Mouse (Mus musculus): Measurements from ENCODE around the gene Gh. TPM values are rescaled to one million over a fixed set of nuclear protein-coding genes. Genes with fewer than 3 reads are reported as not detected.
"Not testable (repeated sequence)": the region's sequence is repeated elsewhere in the genome, so short reads cannot be mapped to it uniquely, and the experiment has no call there.

Gh gene
- not detected in 2 replicates for polyA plus RNA-seq (2012)

DNA sequence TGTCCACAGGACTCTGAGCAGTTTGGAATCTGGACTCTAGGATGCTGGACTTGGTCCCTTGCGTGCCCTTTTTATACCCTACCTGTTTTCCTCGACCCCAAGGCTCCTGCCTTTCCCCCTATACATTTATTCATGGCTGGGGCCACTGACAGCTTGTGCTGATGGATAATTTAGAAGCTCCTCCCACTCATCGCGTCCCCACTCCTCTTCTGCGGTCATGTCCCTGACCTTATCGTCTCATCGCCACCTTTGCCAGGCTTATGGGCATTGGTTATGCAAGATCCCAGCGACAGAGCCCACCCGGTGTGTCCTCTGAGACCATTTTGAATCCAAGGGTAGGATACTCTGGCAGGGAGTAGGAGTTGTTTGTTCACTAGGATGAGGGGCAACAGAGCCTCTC, at the start of gene Gh:
Gene Gh, minus strand, starts transcription at position 101 of the 400 bp plus-strand sequence.
- Histone ChIP-seq H3K9me3 (ENCODE audit: control insufficient read depth, low read length) (peaks cover 4% of the 10 kb centered on the region), H3K4me1 (ENCODE audit: control insufficient read depth) (no peaks in the 10 kb centered on the region), H3K27me3 (ENCODE audit: control insufficient read depth) (no peaks in the 10 kb centered on the region), H3K36me3 (ENCODE audit: control insufficient read depth) (no peaks in the 10 kb centered on the region), H3K4me3 (replicated peaks) (no peak within 1 kb of the TSS)
- TF ChIP-seq GATA1 (IDR thresholded peaks at IDR 0.05; ENCODE audit: low read length) (no peak), TAL1 (IDR thresholded peaks at IDR 0.05; ENCODE audit: low read length) (no peak)

DNA sequence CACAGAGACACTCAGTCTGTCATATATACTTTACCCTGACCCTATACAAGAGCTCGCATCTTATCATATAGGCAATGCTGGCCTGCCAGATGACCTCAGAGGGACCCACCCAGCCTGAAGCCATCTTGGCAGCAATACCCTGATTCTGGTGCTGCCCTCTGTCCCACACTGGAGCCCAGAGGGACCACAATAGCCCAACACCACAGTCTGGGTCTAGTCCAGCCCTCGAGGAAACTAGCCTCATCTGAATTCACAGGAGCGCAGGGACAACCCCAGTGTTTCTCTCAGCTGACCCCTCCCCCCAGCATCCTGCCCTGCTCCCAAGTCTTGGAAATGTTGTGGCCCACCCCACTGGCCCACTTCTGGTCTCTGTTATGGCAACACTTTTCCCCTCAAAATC, 49.6 kb upstream of the Gh start:
- no peaks in the 10 kb centered on the region for H3K9me3 ChIP-seq (ENCODE audit: control insufficient read depth, low read length)
- H3K4me1 ChIP-seq (ENCODE audit: control insufficient read depth) = no peaks in the 10 kb centered on the region
- peaks cover 7% of the 10 kb centered on the region; the same call in 1 of the 2 replicates for H3K27me3 ChIP-seq (ENCODE audit: control insufficient read depth)
- TF ChIP-seq GATA1 (IDR thresholded peaks at IDR 0.05; ENCODE audit: low read length) = no peak
- H3K36me3 ChIP-seq (ENCODE audit: control insufficient read depth) = no peaks in the 10 kb centered on the region
- H3K4me3 ChIP-seq (replicated peaks) = no peak overlapping the region

DNA sequence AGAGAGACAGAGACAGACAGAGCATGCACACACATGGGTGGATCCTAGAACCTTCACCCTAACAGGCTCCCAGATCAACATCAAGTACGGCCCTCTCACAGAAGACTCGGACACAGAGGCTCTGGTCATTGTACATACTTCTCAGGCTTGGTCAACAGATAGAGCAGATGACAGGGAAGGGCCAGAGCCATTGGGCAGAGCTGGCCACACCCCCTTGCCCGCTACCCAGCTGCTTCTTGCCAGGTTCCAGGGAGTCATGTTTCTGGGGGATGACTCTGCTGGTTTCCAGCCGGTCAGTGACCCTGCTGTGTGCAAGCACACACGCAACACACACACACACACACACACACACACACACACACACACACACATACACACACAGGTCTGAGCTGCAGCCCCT, 49.2 kb upstream of the Gh start:
- Histone ChIP-seq H3K27me3 (ENCODE audit: control insufficient read depth) (peaks cover 6% of the 10 kb centered on the region; the same call in 1 of the 2 replicates), H3K4me3 (replicated peaks) (no peak overlapping the region)

DNA sequence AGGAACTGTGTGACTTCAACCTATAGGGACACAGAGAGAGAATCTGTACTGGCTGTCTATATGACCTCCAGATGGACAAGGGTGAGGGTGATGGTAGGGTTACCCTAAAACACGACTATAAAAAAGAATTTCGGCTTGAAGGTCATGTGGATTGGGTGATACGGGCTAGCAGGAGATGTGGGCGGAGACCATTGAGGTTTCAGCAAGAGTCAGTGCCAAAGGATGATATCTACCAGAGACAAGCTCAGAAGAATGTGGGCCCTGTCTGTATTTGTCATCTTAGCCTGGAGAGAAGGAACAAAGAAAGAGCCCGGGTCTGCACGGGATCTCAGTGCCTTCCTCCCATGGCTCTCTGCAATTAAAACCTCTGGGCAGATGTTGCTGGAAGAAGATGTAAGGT, 48.1 kb upstream of the Gh start:
- H3K4me1 ChIP-seq (ENCODE audit: control insufficient read depth) = no peaks in the 10 kb centered on the region
- H3K27me3 ChIP-seq (ENCODE audit: control insufficient read depth) = no peaks in the 10 kb centered on the region; the same call in 1 of the 2 replicates
- H3K9me3 ChIP-seq (ENCODE audit: control insufficient read depth, low read length) = no peaks in the 10 kb centered on the region
- TF ChIP-seq GATA1 (IDR thresholded peaks at IDR 0.05; ENCODE audit: low read length) (no peak), TAL1 (IDR thresholded peaks at IDR 0.05; ENCODE audit: low read length) (no peak)
- no peaks in the 10 kb centered on the region for H3K36me3 ChIP-seq (ENCODE audit: control insufficient read depth)
- no peak overlapping the region for H3K4me3 ChIP-seq (replicated peaks)

More for the DNA sequence above, 49.2 kb upstream of the Gh start:
- TF ChIP-seq GATA1 (IDR thresholded peaks at IDR 0.05; ENCODE audit: low read length) (no peak), TAL1 (IDR thresholded peaks at IDR 0.05; ENCODE audit: low read length) (no peak)
- Histone ChIP-seq H3K9me3 (ENCODE audit: control insufficient read depth, low read length) (no peaks in the 10 kb centered on the region), H3K36me3 (ENCODE audit: control insufficient read depth) (no peaks in the 10 kb centered on the region), H3K4me1 (ENCODE audit: control insufficient read depth) (no peaks in the 10 kb centered on the region)

DNA sequence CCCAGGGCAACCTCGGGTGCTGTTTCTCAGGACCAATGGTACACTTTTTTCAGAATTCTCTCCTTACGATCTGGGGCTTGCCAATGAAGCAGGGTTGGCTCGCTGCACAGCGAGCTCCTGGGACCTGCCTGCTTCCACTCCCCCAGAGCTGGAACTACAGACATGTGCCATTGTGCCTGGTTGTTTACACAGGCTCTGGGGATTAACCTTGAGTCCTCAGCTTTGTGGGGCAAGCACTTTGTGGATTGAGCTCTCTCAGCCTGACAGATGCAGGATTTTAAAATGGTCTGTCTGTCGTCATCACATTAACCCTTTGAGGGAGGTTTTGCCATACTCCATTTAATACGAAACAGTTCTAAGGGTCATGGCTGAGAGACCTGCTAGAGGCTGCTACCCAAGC, 43.2 kb upstream of the Gh start:
- TF ChIP-seq TAL1 (IDR thresholded peaks at IDR 0.05; ENCODE audit: low read length) (no peak), GATA1 (IDR thresholded peaks at IDR 0.05; ENCODE audit: low read length) (no peak)
- H3K27me3 ChIP-seq (ENCODE audit: control insufficient read depth) = no peaks in the 10 kb centered on the region

DNA sequence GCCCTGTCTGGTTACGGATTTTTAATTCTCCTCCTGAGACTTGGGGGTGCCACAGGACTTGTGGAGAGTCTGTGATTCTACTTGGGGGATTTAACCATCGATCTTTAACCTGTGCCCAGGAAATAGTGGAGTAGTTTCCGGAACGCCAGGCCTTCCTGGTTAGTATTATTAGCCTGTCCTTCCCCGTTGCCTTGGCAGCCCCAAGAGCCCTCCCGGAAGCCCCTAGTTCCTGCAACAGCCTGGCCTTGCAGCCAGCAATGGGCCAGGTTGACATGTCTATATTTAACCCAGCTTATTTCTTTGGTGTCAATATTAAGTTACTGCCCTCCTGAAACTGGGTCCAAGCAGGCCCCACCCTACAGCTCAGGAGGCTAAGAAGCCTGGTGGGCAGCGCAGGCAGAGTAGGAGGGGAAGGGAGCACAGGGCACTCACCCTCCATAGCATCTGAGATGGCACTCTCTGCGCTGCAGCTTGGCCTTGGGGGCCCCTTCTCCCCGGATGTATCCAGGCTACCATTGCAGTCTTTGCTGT, 39.4 kb upstream of the Gh start:
- Histone ChIP-seq H3K4me1 (ENCODE audit: control insufficient read depth) (no peaks in the 10 kb centered on the region), H3K27me3 (ENCODE audit: control insufficient read depth) (no peaks in the 10 kb centered on the region), H3K4me3 (replicated peaks) (no peak overlapping the region), H3K36me3 (ENCODE audit: control insufficient read depth) (no peaks in the 10 kb centered on the region), H3K9me3 (ENCODE audit: control insufficient read depth, low read length) (no peaks in the 10 kb centered on the region)
- no peak for TF ChIP-seq GATA1 (IDR thresholded peaks at IDR 0.05; ENCODE audit: low read length)
- no peak for TF ChIP-seq TAL1 (IDR thresholded peaks at IDR 0.05; ENCODE audit: low read length)

More for the DNA sequence above, 43.2 kb upstream of the Gh start:
- no peaks in the 10 kb centered on the region for H3K36me3 ChIP-seq (ENCODE audit: control insufficient read depth)
- H3K4me3 ChIP-seq (replicated peaks) = no peak overlapping the region
- no peaks in the 10 kb centered on the region for H3K4me1 ChIP-seq (ENCODE audit: control insufficient read depth)
- no peaks in the 10 kb centered on the region for H3K9me3 ChIP-seq (ENCODE audit: control insufficient read depth, low read length)

DNA sequence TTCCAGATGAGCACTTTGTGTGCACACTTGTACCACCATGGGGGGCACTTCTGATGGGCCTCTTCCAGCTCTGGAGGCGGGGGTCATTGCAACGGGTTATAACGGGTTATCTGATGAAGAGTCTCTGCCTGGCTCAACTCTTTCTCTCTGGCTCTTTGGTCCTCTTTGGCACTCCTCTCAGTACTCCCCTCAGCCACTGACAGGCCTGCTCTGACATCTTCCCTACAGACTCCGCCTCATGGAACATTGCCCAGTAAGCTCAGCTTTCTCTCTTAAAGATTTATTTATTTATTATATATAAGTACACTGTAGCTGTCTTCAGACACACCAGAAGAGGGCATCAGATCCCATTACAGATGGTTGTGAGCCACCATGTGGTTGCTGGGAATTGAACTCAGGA, 37.7 kb upstream of the Gh start:
- H3K4me1 ChIP-seq (ENCODE audit: control insufficient read depth); H3K9me3 ChIP-seq (ENCODE audit: control insufficient read depth, low read length); H3K4me3 ChIP-seq (replicated peaks); H3K36me3 ChIP-seq (ENCODE audit: control insufficient read depth); H3K27me3 ChIP-seq (ENCODE audit: control insufficient read depth): not testable (repeated sequence)

DNA sequence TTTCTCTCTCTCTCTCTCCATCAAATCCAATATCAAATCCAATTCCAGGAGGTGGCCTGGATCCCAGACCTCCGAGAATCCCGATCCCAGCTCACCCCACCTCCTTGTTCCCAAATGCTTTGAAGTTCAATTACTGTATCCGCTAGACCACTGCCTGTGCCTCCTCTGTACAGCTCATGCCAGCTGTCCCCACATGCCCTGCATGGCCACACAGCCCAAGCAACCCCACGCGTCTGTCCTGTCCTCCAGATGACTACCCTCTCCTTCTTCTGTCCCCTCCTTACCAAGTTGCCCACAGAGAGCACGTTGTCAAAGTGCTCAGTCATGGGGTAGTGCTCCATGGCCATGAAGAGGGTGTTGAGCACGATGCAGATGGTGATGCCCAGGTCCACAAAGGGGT, 37.2 kb upstream of the Gh start:
- no peaks in the 10 kb centered on the region for H3K9me3 ChIP-seq (ENCODE audit: control insufficient read depth, low read length)
- no peak overlapping the region for H3K4me3 ChIP-seq (replicated peaks)
- no peaks in the 10 kb centered on the region for H3K4me1 ChIP-seq (ENCODE audit: control insufficient read depth)
- no peaks in the 10 kb centered on the region for H3K27me3 ChIP-seq (ENCODE audit: control insufficient read depth)
- TF ChIP-seq TAL1 (IDR thresholded peaks at IDR 0.05; ENCODE audit: low read length) (no peak), GATA1 (IDR thresholded peaks at IDR 0.05; ENCODE audit: low read length) (no peak)
- H3K36me3 ChIP-seq (ENCODE audit: control insufficient read depth) = no peaks in the 10 kb centered on the region

DNA sequence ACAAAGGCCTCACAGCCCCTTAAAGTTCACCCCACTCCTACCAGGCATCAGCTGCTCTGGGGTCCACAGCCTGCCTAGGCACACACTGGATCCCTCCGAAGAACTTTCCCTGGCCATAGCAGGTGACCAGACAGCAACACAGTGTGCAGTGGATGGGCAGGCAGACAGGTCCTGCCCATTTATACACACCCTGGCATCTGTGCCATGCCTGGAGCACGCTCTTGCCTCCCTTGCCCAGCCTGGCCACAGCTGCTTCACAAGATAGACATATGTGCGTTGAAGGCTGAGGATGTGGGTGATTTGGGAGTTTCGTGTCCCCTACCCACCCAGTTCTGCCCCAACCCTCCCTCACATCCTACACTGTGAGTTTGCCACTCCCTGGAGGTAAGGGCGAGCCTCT, 36.4 kb upstream of the Gh start:
- H3K4me3 ChIP-seq (replicated peaks) = no peak overlapping the region
- H3K9me3 ChIP-seq (ENCODE audit: control insufficient read depth, low read length) = no peaks in the 10 kb centered on the region
- no peaks in the 10 kb centered on the region for H3K36me3 ChIP-seq (ENCODE audit: control insufficient read depth)
- TF ChIP-seq GATA1 (IDR thresholded peaks at IDR 0.05; ENCODE audit: low read length) (no peak), TAL1 (IDR thresholded peaks at IDR 0.05; ENCODE audit: low read length) (no peak)
- H3K4me1 ChIP-seq (ENCODE audit: control insufficient read depth) = no peaks in the 10 kb centered on the region
- no peaks in the 10 kb centered on the region for H3K27me3 ChIP-seq (ENCODE audit: control insufficient read depth)

DNA sequence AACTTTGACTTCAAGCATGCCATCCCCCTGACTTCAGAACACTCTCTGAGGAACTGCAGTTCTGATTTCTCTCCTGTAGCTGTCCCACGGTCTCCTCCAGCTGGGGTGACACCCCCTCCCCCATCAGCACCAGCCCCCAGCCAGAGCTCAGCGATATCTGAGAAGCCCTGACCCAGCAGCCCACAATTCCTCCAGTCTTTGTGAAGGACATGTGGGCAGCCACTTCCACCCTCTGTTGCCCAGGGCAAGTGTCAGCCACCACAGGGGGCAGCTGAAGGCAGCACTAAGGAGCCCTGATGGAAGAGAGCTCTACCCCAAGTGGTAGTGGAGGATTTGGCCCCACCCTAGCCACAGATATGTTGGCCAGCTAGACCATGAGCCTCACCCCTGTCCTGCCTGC, 32.4 kb upstream of the Gh start:
- Histone ChIP-seq H3K4me1 (ENCODE audit: control insufficient read depth) (0 out of 2 replicates have a peak, but pooled peaks cover under 1% of the 10 kb centered on the region), H3K27me3 (ENCODE audit: control insufficient read depth) (no peaks in the 10 kb centered on the region), H3K4me3 (replicated peaks) (no peak overlapping the region), H3K9me3 (ENCODE audit: control insufficient read depth, low read length) (no peaks in the 10 kb centered on the region), H3K36me3 (ENCODE audit: control insufficient read depth) (no peaks in the 10 kb centered on the region)
- TF ChIP-seq TAL1 (IDR thresholded peaks at IDR 0.05; ENCODE audit: low read length) = no peak
- no peak for TF ChIP-seq GATA1 (IDR thresholded peaks at IDR 0.05; ENCODE audit: low read length)
